Mouse (Mus musculus) adrenal gland, adult 8-10 months (tissue): ENCODE measurements around the gene Plscr3. TPM values are rescaled to one million over a fixed set of nuclear protein-coding genes. Genes with fewer than 3 reads are reported as not detected.

Experiments used
- DNase-seq: peaks from one replicate; pipeline ENCODE4 v3.0.0; 2022
- total RNA-seq, 4 experiments: library from RNA; stranded (reverse); gene quantifications; 2 replicates each; pipeline ENCODE4 v1.2.4; 2022

Gene Plscr3
- total RNA-seq: 10 to 100 TPM; 40.2 to 69.1 (median 62.1) TPM

GRCm38 (mm10) chr11:69846198-69846680, at the start of gene Plscr3:
Gene Plscr3, plus strand, starts transcription at chr11:69846376.
- peak; percentile 90 for DNase-seq

GRCm38 (mm10) chr11:69797924-69798323, 48.3 kb upstream of the Plscr3 start:
- DNase-seq: no peak

DNA sequence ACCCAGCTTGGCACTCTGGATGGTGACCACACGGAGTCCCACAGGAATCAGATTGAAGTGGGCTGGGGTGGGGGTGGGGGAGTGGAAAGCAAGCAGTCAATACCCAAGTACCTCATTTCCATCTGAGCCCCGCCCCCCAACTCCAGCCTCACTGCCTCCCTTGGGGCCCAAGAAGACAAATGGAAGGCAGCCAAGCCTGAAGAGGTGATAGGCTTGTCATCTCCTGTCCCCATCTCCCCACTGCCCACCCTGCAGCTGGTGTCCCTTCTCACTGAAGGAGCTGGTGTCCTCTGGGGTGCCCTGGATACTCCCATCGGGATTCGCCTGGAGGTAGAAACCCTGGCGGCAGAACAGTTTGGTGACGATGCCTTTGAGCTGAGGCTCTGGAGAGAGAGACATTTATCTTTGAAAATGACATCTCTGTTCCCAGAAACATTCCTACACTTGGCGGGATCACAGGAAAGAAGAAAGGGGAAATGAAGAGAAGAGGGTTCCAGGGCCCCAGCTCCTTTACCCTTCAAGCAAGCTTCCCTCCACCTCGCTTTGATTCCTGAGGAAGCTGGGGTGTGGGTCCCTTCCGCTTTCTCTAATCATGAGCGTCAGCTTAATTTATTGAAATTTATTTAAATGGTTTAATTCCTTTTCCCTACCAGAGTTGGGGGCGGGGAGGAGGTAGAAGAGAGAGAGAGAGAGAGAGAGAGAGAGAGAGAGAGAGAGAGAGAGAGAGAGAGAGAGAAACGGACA, 46.6 kb upstream of the Plscr3 start:
- no peak for DNase-seq

- no peak for DNase-seq
Measured at GRCm38 (mm10) chr11:69800138-69800391, 46.1 kb upstream of the Plscr3 start.

DNA sequence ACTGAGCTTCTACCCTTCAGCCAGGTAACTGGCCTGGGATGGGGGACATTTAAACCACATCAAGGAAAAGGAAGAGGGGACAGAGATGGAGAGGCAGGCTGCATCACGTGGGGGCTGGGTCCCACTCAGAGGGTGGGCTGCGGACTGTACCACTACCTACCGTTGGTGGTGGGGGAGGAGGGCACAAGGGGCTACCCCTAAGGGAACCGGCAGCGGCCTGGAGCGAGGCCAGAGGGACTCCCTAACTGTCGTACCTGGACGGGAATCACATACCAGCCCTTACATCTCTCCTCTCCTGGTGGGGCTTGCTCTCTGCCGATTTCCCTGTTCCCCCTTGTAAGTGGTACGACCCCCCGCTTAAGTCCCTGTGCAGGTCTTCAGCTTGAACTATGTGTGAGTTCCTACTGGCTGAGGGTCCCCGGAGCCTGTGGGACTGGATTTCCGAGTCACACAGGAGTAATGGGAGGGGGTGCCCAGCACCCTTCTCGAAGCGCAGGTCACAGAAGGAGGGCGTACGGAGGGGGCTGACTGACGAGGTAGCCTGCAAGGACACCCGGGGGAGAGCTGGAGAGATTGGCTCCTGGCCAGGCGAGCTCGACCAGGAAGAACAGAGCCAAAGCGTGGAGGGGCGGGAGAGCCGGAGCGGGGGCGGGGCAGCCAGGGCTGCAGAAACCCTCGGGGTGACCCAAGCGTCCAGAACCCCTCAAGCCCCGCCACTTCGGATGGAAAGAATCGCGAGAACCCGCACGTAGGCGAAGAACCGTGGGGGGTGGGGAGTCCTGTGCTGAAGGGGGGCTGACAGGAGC, 45.6 kb upstream of the Plscr3 start:
- no peak for DNase-seq

- DNase-seq: no peak
Measured at GRCm38 (mm10) chr11:69801379-69801977, 44.7 kb upstream of the Plscr3 start, which contains the start of gene Fgf11. Gene Fgf11, minus strand, starts transcription at chr11:69801857.

DNA sequence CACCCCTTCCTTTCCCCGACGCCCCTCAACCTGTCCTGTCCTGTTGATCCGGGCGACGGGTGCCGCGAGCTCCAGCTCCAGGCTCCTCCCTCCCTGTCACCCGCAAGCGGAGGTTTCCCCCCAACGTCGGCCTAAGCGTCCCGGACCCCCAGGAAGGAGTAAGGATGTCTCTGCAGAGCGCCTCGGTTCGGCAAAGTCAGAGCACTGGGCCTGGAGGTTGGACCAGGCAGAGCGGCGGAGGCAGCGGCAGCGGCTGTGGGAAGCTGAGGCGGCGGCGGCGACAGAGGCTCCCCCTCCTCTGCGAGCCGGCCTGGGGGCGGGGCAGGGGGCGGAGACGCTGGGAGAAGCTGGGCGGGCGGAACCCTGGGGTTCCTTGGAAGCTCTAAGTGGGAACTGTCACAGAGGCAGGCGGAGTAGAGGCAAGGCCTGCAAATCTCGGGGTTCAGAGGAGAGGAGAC, 43.5 kb upstream of the Plscr3 start:
- peak; percentile 81 for DNase-seq

DNA sequence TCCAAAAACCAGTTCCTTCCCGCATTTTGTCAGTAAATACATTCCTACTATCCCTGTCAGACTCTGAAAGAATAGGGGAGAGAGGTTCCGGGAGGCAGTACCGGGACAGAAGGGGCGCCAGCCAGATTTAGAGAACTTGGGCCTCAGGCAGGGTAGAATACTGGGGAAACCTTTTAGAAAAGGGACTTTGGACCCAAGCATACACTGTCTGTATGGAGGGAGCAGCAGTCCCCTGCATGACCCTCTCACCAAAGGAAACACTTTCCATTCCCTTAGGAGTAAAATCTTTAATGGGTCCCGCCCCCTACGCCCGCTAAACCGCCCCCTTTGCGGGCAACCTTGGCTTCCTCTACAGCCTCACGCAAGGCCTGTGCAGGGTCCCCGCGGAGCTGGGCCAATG, 42.8 kb upstream of the Plscr3 start:
- DNase-seq: no peak

- DNase-seq: peak; percentile 77
Measured at GRCm38 (mm10) chr11:69803786-69804651, 42.2 kb upstream of the Plscr3 start.

DNA sequence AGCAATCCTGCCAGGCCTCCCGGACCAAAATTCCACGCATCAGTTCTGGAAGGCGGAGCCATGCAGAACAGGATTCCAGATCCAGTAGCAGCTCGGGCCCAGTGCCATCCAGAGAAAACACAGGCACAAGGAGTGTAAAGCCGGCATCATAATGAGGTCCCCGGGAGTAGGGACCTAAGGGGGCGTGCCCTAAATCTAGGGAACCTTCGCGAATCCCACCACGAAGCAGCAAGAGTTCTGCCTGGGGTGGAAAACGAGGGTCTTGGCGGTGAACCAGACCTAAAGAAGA, 41.6 kb upstream of the Plscr3 start:
- no peak for DNase-seq

DNA sequence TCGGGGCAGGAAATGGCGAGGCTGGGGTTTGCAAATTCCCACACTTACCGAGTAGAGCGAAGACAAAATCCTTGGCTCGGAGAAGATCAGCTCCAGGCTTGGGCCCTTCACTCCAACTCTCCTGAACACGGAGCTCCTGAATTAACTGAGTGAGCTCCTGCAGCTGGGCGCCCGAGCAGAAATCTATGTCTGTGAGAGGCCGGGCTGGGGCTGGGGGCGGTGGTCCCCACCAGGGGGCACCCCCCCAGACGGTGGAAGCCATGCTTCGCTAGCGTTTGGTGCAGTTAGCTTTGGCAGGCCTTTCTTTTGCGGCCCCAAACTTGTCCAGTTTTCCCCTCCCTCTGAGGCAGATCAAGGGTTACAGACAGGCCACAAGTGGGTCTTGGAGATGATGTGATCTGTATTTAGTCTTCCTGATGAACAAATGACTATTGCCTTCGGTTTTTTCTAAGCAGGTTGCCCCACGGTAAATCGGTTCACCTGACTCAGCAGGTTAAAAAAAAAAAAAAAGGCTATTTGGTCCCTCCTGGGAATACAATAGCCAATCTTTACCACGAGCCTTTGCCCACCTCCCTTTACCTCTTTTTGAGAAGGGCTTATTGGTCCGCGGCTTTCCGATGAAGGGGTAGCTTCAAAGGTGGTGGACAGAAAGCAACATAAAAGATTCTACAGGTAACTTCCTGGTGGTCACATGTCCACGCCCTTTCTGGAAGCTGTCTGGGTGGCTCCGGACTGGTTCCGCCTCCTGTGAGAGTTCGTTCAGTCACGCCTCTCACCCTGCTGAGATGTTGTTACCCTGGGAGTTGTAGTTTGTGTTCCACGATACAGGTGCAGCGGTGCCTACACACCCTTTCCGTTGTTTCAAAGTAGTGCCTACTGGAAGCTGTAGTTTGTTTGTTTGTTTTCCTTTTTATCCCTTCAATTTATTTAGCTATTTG, 40.9 kb upstream of the Plscr3 start, which contains the start of gene Tmem102:
Gene Tmem102 (minus strand): TSS at position 653 of the 938 bp plus-strand sequence.
- no peak for DNase-seq

- DNase-seq: no peak
Measured at GRCm38 (mm10) chr11:69806378-69806777, 39.8 kb upstream of the Plscr3 start.

GRCm38 (mm10) chr11:69807641-69808040, 38.5 kb upstream of the Plscr3 start:
- no peak for DNase-seq

DNA sequence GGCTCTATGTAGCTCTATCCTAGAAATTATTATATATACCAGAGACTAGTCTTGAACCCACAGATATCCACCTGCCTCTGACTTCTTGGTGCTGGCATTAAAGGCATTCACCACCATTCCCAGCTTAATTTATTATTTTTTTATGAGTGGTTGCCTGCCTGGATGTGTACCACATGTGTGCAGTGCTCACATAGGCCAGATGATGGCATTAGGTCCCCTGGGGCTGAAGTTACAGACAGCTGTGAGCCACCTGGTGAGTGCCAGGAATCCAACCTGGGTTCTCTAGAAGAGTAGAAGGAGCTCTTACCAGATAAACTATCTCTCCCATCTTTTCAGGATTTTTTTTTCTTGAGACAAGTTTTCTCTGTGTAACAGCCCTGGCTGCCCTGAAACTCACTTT, 35.9 kb upstream of the Plscr3 start:
- DNase-seq: no peak

GRCm38 (mm10) chr11:69815155-69815554, 31.0 kb upstream of the Plscr3 start, which contains the start of gene Gm39566:
Gene Gm39566, minus strand, starts transcription at chr11:69815298.
- DNase-seq: no peak

GRCm38 (mm10) chr11:69816520-69816919, 29.7 kb upstream of the Plscr3 start:
- no peak for DNase-seq

- DNase-seq: no peak
Measured at GRCm38 (mm10) chr11:69818365-69818764, 27.8 kb upstream of the Plscr3 start, which contains the start of gene Spem2. Gene Spem2, minus strand, starts transcription at chr11:69818465.

GRCm38 (mm10) chr11:69818871-69819270, 27.3 kb upstream of the Plscr3 start:
- DNase-seq: no peak

DNA sequence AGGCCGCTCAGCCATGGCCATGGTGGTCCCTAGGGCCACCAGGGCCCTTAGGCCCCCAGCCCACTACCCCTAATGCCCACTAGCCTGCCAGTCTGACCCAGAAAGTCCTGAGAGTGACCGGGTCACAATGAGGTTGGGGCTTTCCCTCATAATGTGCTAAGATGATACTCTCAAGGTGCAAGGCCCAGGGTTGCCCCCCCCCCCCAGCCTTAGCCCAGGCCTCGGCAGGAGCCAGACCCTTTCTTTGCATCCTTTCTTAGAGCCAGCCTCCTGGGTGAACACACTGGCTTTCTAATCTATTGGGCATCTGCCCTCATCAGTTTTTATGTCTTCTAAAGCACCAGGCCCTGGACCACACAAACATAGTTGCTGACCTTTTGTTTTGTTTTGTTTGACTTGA, 24.1 kb upstream of the Plscr3 start, which contains the start of gene Spem1:
Gene Spem1 (minus strand): TSS at position 101 of the 400 bp plus-strand sequence.
- no peak for DNase-seq

- DNase-seq: no peak
Measured at GRCm38 (mm10) chr11:69823456-69823855, 22.7 kb upstream of the Plscr3 start.

- DNase-seq: no peak
Measured at GRCm38 (mm10) chr11:69828832-69829231, 17.3 kb upstream of the Plscr3 start.
